Mouse (Mus musculus): Measurements from ENCODE around the gene Aspn. TPM values are rescaled to one million over a fixed set of nuclear protein-coding genes. Genes with fewer than 3 reads are reported as not detected.

The Aspn gene
- 100 to 1,000 TPM; 194 to 215 TPM for total RNA-seq (2021)
- long read RNA-seq, experiment 1, transcript Aspn-202 (8 exons, 2,329 nt) = minor isoform, 8 of 248 reads
- long read RNA-seq, experiment 1, transcript Aspn-201 (8 exons, 2,310 nt) = major isoform, 208 of 248 reads
- long read RNA-seq, experiment 1, partial matches to known transcripts = 21 of 248 reads
- long read RNA-seq, experiment 1, other reads (novel, unspliced or antisense) = 11 of 248 reads
- long read RNA-seq, experiment 2, transcript Aspn-201 (8 exons, 2,310 nt) = major isoform, 183 of 207 reads
- long read RNA-seq, experiment 2, partial matches to known transcripts = 8 of 207 reads
- long read RNA-seq, experiment 2, other reads (novel, unspliced or antisense) = 12 of 207 reads

DNA sequence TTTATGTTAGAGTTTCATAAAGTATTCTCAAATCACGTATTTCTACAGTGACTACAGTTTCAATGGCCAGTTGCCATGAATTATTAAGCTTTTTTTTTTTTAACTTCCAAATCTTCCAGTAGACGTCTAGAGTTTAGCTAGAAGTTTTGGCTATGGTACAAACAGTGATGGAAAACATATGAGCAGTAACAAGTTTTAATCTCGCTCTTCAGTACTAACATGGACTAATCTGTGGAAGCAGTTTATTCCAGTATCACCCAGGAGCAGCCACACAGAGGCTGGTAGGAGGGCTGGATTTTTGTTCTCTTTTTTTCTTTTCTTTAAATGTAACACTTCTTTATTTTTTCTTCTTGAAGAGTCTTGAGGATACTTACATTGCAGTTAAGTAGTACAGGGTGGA is at the start of gene Aspn:
Gene Aspn, plus strand, starts transcription at position 165 of the 400 bp plus-strand sequence.
- DNase-seq (ENCODE audit: low spot score in 2 of 2) = no peak

DNA sequence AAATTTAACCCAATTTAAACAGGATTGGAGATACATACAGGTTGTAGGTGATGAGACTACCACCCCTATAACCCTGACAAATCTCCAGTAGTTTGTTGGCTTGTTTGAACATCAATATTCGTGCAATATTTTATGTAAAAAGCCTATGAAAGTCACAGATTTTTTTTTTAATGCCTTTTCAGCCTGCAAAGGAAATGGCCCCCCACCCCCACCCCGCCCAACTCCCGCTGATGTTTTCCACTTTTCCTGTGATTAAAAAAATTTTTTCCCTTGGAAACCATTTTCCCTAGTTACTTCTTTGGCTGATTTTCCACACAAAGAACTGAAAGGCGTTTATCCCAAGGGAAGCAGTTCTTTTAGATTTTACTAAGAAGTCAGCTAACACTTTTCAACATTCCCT is 39.7 kb upstream of the Aspn start, which contains the start of gene Ecm2:
Gene Ecm2, plus strand, starts transcription at position 301 of the 400 bp plus-strand sequence.
- DNase-seq (ENCODE audit: low spot score in 2 of 2) = no peak

DNA sequence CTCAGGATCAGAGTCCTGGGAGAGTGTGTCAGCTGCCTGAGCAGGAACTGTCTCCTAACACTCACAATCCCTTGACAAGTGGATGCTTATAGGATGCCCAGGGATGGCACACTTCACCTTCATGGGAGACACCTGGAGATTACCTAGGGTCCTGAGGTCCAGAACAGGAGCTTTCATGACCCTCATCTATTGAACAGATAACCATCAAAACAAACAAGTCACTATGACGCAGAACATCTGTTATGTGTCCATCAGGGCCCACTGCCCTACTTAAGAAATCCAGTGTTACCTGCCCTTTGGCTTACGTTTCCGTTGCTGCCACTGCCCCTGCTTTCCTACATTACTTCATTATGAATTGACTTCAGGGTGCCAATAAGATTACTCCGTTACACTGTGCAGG is 38.5 kb upstream of the Aspn start:
- DNase-seq (ENCODE audit: low spot score in 2 of 2) = no peak

DNA sequence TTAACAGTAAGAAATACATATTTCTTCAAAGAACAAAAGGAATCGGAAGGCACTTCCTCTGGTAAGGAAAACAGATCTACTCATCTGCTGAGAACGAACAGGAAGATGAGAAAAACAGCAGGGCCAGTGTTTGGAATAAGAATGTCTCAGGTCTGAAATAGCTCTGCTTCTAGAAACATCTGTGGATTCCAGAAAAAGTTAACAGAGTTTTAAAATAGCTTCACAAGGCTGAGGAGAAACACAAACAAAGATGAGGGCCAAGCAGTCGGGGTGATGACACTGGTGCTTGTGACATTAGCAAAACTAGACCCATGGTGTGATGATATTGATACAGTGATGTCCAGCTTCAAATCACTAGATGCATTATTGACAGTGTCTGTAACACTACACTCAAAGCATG is 37.1 kb upstream of the Aspn start:
- DNase-seq (ENCODE audit: low spot score in 2 of 2) = no peak

DNA sequence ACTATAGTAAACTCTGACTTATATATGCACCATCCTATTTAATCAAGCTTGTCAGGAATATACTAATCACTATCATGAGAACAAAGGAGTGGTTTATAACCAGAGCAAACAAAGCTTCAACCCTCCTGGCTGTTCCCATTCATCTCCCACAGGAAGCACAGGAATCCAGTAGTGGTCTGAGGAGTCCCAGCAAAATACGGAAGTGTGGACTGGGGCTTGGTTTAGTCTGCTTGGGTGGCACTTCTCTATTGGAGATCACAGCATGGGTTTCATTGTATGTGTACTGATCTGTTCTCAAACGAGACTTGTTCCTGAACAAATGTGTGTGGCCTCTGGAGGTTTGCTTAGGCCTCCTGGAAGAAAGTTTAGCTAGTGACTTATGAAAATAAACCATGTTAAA is 25.5 kb upstream of the Aspn start:
- DNase-seq (ENCODE audit: low spot score in 2 of 2) = no peak

DNA sequence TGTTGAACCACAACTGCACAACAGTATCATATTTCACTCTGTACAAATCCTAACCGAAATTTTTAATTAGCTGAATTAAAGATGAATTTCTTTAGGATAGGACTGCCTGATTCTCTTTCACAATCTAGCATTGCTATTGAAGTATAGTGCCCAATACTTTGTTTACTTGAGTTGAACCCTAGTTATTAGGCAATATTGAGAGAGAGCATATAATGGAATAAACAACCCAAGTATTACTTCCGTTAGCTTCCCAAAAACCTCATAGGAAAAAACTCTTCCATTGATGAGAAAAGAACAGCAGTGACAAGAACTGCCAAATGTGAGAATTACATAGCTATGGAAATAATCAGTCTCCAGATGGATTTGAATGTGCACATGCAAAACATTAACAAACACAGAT is 18.0 kb upstream of the Aspn start:
- DNase-seq (ENCODE audit: low spot score in 2 of 2) = no peak

DNA sequence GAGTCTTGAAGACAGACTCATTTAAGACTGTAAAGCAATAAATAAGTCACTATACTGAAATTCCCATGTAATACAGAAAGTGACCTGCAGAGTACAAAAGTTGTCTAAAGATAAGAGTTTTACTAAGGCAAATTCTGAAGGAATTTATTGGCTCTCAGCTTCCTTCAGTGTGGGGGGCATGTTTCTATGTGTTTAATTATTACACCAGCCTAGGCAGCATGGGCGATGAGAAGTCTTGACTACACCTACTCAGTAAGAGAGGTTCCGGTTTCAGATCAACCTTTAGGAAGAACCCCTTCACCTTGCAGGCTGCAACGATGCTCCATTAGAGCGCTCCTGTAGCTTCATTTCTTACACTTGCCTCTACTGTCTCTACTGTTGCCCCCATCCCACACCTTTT is 13.6 kb upstream of the Aspn start:
- no peak for DNase-seq (ENCODE audit: low spot score in 2 of 2)

DNA sequence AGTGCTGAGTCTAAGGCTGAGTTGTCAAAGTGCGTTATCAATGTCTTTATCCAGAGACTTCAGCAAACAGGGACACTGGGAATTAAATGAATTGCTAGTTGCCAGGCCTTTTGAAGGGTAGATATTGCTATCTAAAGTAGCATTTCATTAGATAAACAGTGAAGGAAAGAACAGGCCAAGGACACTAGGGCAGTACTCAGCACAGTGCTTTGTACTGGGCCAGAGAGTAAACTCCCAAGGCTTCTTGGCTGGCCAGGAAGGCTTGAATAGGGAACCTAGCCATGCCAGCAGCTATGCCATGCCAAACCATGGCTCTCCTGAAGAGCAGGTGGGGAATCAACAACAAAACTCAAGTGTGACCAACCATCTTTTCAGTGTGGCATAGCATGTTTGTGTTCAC is 7.3 kb upstream of the Aspn start:
- no peak for DNase-seq (ENCODE audit: low spot score in 2 of 2)

DNA sequence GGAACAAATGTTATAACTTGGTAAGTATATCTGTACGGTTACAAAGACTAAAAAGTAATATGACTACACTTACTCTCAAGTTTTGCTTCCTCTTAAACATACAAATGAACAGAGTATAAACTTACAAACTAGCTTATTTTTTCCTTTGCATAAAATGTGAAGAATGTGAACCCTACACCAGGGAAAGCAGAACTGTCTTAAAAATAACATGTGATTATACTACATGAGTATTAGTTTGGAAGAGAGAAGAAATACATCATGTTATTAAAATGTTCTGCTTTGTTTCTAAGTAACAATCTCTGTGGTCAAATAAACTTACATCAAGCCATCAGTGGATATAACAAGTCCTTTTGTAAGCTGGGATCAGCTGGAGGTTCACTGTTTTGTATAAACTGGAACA is 5.5 kb upstream of the Aspn start:
- DNase-seq (ENCODE audit: low spot score in 2 of 2) = no peak

DNA sequence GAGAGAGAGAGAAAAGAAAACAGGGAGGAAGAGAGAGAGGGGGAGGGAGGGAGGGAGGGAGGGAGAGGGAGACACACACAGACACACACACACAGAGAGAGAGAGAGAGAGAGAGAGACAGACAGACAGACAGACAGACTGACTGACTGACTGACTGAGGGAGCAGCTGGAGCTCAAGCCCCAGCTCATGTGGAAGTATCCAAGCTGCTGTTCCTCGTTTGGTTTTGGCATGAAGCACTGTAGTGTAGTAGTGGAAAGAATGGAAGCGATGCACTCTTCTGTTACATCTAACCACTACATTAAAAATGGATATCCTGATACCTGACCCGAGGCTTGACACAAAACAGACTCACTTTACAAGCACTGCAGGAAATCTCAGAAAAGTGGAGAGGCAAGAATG is 1.4 kb downstream of the Aspn start:
- no peak for DNase-seq (ENCODE audit: low spot score in 2 of 2)

DNA sequence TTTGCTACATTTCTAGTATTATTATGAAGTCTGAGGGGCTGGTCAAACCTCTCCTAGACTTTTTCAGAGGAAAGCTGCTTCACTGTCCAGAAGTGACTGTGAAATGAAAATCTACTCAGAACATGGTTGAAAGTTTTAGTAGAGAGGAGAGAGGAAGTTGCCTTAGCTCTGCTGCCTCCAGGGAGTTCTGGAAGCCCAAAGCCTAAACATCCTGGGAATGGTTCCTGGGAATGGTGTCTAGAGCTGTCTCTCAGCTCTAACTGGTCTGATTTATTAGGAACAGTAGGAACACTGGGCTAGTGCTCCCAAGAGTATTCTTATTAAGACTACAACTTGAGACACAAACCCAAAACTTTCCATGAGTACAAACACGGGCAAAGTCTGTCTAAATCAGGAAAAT is 2.3 kb downstream of the Aspn start:
- DNase-seq (ENCODE audit: low spot score in 2 of 2) = no peak

DNA sequence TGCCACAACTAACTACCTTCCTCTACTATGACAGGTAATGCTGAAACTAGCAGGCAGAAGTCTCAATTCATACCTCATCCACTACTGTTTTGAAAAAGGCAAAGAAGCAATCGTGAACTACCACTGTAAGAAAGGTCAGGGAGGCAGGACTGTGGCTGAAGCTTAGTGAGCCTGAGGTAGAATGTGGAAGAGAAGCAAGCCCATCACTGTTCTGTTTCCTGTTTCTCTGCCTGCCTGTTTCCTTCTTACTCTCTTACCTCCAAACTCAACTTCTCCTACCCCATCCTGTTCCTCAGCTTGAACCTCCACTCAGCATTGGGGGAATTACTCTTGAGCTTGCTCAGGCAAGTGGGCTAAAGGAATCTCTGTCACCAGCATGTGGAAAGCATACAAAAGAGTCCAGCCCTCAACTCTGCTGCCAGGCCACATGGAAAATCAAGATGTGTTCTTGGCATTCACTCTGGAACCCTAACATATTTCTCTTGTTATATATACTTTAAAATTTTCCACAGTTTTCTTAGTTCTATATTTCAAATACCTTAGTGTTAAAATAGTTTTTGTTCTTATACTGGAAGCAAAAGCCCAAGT is 3.4 kb downstream of the Aspn start:
- DNase-seq (ENCODE audit: low spot score in 2 of 2) = no peak

DNA sequence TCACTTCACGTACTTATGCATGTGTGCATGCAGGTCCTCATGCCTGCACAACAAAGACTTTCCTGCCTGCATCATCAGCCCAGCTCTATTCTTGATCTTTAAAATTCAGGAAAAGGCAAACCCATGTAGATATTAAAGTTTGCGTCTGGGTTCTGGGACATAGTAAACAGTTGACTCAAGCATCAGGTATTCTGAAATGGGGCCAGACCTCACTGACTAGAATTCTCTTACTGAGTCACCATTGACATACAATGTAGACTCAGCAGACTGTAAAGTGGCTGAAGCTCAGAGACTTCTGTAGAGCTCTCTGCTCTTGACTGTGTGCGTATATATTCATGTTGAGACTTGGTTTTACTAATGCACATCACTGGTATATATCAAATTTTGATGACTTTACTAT is 5.4 kb downstream of the Aspn start:
- DNase-seq (ENCODE audit: low spot score in 2 of 2) = no peak

DNA sequence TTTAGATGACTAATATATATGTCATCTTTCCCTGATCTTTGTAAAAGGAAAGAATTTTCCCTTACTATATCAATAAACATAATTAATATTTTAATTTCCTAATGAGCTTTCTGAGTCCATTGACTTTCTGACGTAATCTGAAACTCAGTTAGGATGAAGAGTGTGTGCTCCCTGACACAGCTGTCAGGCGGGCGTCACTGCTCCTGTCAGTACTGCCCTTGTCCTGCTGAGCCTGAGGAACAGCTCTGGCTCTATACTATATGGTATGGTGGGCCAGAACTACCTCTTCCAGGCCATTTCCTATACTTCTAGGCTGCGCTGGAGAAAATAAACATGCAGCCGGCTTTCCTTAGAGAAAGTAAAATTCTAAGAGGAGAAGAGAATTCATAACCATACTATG is 10.3 kb downstream of the Aspn start:
- no peak for DNase-seq (ENCODE audit: low spot score in 2 of 2)

DNA sequence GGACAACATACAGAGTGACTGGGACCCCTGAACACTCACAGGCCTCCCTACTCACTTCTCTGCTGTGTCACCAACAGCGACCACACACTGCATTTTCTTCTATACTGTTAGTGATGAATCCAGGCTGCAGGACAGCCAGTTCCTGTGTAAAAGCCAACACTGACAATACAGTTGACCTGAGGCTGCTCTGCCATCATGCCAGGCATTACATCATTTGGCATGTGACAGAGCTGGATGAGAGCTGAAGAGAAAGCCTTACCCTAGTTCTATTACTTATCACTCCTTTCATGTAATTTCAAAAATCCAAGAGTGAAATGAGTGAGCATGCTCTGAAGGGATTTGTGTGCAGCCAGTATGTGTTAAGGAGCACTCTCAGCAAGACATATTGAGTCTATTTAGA is 12.0 kb downstream of the Aspn start:
- no peak for DNase-seq (ENCODE audit: low spot score in 2 of 2)

DNA sequence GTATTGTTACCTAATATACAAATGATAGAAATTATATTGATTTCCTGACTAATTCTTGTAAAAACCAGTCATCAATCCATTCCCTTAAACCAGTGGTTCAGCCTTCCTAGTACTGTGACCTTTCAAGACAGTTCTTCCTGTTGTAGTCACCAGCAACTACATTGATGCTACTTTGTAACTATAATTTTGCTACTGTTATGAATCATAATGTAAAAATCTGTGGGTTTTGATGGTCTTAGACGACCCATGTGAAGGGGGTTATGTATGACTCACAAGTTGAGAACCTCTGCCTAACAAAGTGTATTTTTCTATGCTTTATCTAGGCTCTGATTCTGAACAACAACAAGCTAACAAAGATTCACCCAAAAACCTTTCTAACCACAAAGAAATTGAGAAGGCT is 12.7 kb downstream of the Aspn start:
- DNase-seq (ENCODE audit: low spot score in 2 of 2) = no peak

DNA sequence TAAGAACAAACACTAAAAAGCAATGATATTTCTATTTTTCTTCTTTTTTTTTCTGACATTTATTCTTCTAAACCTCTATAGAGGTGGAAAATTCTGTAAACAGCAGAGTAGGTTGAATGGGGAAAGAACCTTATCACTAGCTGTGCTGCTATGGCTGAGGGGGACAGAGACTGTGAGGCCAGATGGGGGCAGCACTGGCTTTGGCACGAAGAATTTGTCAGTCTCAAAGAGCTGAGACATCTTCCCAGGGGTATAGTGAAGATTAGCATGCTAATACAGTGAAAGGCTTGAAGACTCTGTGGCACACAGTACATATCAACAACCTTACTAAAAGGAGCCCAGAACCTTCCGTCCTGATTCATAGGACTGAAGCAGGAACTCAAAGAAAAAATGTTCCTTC is 14.9 kb downstream of the Aspn start:
- peak in 1 of 2 experiments; percentile 54 for DNase-seq (ENCODE audit: low spot score in 2 of 2)

DNA sequence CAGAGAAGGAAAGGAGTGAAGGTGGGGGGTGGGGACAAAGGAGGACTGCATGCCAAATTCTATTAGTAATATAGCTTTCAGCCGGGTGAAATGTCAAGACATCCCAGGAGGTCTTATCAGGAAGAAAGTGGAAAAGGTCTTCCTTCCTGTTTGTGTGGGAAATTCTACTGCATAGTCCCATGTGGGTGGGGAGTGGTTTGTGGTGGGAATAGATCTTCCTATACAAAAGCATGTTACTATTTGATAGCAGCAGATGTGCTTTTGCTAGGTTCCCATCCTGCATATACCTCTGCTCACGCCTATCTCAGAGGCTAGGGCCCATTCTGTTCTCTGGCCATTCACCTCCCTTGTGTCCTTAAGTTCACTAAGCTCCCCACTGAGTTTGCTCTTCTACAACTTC is 16.6 kb downstream of the Aspn start:
- no peak for DNase-seq (ENCODE audit: low spot score in 2 of 2)

DNA sequence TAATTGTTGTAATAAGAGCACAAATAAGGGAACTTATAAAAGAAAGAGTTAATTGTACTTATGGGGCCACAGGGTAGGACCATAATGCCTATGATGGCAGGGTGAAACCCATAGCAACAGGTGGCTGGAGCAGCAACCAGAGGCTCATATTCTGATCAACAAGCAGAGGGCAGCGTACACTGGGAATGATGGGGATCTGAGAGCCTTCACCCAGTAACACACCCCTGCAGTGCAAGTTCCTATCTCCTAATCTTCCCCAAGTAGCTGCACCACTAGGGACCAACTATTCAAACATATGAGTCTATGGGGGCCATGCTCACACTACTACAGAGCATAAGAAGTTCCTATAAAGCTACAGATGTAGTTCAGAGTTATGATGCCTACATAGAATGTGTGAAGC is 20.1 kb downstream of the Aspn start:
- no peak for DNase-seq (ENCODE audit: low spot score in 2 of 2)

DNA sequence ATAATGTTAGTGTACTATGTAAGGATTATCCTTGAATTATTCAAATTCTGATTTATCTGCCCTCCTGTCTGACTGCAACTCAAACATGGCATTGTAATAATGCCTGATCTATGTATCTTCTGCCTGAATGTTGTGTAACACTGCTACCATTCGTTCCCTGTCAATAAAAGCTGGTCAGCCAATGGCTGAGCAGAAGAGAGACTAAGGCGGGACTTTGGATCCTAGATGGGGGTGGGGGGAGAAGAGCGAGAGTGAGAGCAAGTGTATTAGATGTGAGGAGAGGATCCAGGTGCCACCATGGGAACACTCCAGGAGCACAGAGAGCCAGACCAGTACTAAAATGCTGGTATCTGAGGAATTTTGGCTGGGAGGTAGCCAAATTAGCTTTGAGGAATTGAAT is 26.1 kb downstream of the Aspn start:
- no peak for DNase-seq (ENCODE audit: low spot score in 2 of 2)

DNA sequence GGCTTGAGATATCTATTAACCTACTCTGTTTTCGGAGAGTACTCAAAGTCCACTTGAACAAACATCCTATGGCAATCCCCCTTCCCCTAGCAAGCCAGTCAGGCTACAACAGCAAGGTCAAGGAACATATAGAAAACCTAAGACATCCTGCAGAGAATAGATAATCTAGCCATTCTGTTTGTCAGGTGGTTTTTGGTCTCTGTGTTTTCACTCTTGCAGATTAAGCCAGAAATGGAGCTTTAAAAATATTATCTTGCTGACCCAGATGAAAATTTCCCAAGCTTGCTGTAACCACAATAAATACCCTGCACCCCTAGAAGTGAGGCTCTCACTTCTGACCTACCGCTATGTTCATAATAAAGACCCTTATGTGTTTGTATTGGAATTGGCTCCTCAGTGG is 27.2 kb downstream of the Aspn start:
- DNase-seq (ENCODE audit: low spot score in 2 of 2) = no peak

DNA sequence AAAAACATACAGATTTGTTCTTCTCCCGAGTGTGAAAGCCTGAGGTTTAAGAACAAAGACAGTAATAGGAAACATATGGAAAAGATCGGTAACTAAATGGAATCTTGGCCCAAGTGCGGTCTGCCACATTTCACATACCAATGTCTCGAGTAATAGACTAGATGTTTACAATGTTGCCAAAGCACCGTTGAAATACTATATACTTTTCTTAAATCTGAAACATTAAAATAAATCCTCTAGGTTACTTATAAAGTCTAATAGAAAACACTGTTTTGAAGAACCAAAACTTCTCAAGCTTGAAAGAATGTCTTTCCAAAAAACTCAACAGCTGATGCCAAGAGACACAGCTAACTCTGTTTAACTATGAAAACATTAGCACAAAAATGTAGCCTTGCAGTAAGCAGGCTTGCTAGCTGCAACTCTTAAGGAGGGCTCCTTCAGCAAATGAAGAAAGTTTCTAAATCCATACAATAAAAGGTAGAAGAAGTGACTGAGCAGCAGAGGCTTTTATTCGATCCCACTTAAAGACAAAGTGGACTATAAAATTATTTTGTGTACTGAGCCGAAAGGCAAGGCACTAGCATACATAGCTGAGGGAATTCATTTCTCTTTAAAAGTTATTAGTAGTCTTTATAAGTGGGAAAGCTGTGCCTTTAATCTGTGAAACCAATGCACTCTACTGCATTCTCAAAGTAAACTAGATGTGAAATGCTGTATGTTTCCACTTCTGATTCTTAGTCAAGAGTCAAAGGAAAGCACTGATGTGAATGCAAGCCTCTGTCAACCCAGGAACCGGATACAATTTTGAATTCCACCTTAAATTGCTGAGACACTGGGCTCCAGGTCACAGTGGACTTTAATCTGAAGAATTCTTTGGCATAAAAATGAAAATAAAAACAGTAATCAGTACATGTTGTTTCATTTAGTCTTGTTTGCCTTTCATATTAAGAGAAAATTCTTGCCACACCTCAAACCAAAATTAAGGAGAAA is 37.6 kb downstream of the Aspn start, which contains the start of gene Omd:
Gene Omd, plus strand, starts transcription at position 922 of the 990 bp plus-strand sequence.
- DNase-seq (ENCODE audit: low spot score in 2 of 2) = no peak

Measured in gastrocnemius, postnatal 4 days (tissue).